Mouse (Mus musculus) liver, embryonic 15.5 days (tissue): Measurements from ENCODE around the gene Tbc1d30. TPM values are rescaled to one million over a fixed set of nuclear protein-coding genes. Genes with fewer than 3 reads are reported as not detected.

Experiments
- ATAC-seq: fragments of 200-750 bp; cut with Nextera tagmentation; 2 replicates; pipeline ENCODE4 v1.8.0; 2017; ENCODE audit warnings: moderate number of reproducible peaks, mild to moderate bottlenecking, moderate library complexity; ENCODE audit not compliant: insufficient read depth
- H3K27ac ChIP-seq: fragments of 300-500 bp; sonication (generic); replicated peaks from 2 replicates; pipeline ENCODE4 v1.5.1; 2015; ENCODE audit warnings: mild to moderate bottlenecking, inconsistent platforms
- H3K27me3 ChIP-seq: fragments of 300-500 bp; sonication (generic); 2 replicates; pipeline ENCODE4 v1.6.1; 2015; ENCODE audit warnings: mild to moderate bottlenecking, inconsistent platforms
- H3K36me3 ChIP-seq: fragments of 300-500 bp; sonication (generic); replicated peaks from 2 replicates; pipeline ENCODE4 v1.6.1; 2015; ENCODE audit warnings: moderate library complexity, mild to moderate bottlenecking, inconsistent platforms
- H3K4me1 ChIP-seq: fragments of 300-500 bp; sonication (generic); replicated peaks from 2 replicates; pipeline ENCODE4 v1.6.1; 2015; ENCODE audit warnings: inconsistent platforms
- H3K4me2 ChIP-seq: fragments of 300-500 bp; sonication (generic); 2 replicates; pipeline ENCODE4 v1.6.1; 2015; ENCODE audit warnings: moderate library complexity, mild to moderate bottlenecking, inconsistent platforms
- H3K4me3 ChIP-seq: fragments of 300-500 bp; sonication (generic); replicated peaks from 2 replicates; pipeline ENCODE4 v1.5.1; 2015; ENCODE audit warnings: mild to moderate bottlenecking, inconsistent platforms
- H3K9ac ChIP-seq: fragments of 300-500 bp; sonication (generic); 2 replicates; pipeline ENCODE4 v1.6.1; 2015; ENCODE audit warnings: moderate library complexity, mild to moderate bottlenecking, inconsistent platforms
- H3K9me3 ChIP-seq: fragments of 300-500 bp; sonication (generic); replicated peaks from 2 replicates; pipeline ENCODE4 v1.6.1; 2016; ENCODE audit warnings: inconsistent platforms
- WGBS: fragments of 180-500 bp; shearing (Covaris S2); methylation state at CpG from one replicate; pipeline ENCODE4 v1.1.7; 2015; ENCODE audit warnings: mixed read lengths; ENCODE audit not compliant: insufficient replicate concordance; 5-methylcytosine and 5-hydroxymethylcytosine counted together
- polyA plus RNA-seq: library from polyadenylated mRNA; unstranded; fragments of >200 nt; fragmentation: Nextera tagmentation; extraction: Ambion mirVana; gene quantifications from 2 replicates; pipeline ENCODE4 v1.2.1, GENCODE M21; 2015

The Tbc1d30 gene
- polyA plus RNA-seq, 1 experiment from 2014 or later: 0.31 TPM

- Histone ChIP-seq H3K4me2 (no peak overlapping the region), H3K9ac (no peak overlapping the region), H3K36me3 (no peaks in the 10 kb centered on the region), H3K4me1 (no peaks in the 10 kb centered on the region), H3K9me3 (no peaks in the 10 kb centered on the region), H3K4me3 (no peak overlapping the region), H3K27me3 (no peaks in the 10 kb centered on the region), H3K27ac (no peak overlapping the region)
- no peak for ATAC-seq
- 64% methylated on average over 4 of the region's 4 CpGs for WGBS
Observed at GRCm38 (mm10) chr10:121222881-121223280, 128.2 kb downstream of the Tbc1d30 start.

GRCm38 (mm10) chr10:121218616-121219015, 132.5 kb downstream of the Tbc1d30 start:
- WGBS: 54% methylated on average over 7 of the region's 7 CpGs
- Histone ChIP-seq H3K9ac (no peak overlapping the region), H3K27ac (no peak overlapping the region), H3K4me1 (no peaks in the 10 kb centered on the region), H3K9me3 (no peaks in the 10 kb centered on the region), H3K27me3 (no peaks in the 10 kb centered on the region), H3K36me3 (no peaks in the 10 kb centered on the region), H3K4me3 (no peak overlapping the region), H3K4me2 (no peak overlapping the region)
- no peak for ATAC-seq

- H3K27ac ChIP-seq: no peak overlapping the region
- H3K4me1 ChIP-seq: no peaks in the 10 kb centered on the region
- no peak overlapping the region for H3K9ac ChIP-seq
- no peak for ATAC-seq
- H3K4me2 ChIP-seq: no peak overlapping the region
- no peak overlapping the region for H3K4me3 ChIP-seq
- no peaks in the 10 kb centered on the region for H3K27me3 ChIP-seq
- 69% methylated on average over 3 of the region's 3 CpGs for whole genome bisulfite sequencing
- H3K36me3 ChIP-seq: no peaks in the 10 kb centered on the region
- H3K9me3 ChIP-seq: no peaks in the 10 kb centered on the region
Observed at GRCm38 (mm10) chr10:121216804-121217203, 134.3 kb downstream of the Tbc1d30 start.

Other genes starting within 250 kb of the Tbc1d30 start
- gene Gns, start 13.8 kb upstream of the Tbc1d30 start, polyA plus RNA-seq: 16.9 and 18.7 TPM in 2 replicates
- 11.3 and 11.9 TPM in 2 replicates for gene Rassf3, start 125.1 kb upstream of the Tbc1d30 start, polyA plus RNA-seq
- 19.7 TPM in 2 replicates for gene Tbk1, start 235.5 kb upstream of the Tbc1d30 start, polyA plus RNA-seq